Mouse (Mus musculus) fat pad, adult 2 months (tissue): ENCODE measurements around the gene Ubr7.

Experiments
- DNase-seq: peaks from one replicate; pipeline ENCODE4 v3.0.0-alpha.2; 2011; ENCODE audit warnings: low read depth, low spot score; ENCODE audit errors: extremely low read depth

Ubr7 gene

DNA sequence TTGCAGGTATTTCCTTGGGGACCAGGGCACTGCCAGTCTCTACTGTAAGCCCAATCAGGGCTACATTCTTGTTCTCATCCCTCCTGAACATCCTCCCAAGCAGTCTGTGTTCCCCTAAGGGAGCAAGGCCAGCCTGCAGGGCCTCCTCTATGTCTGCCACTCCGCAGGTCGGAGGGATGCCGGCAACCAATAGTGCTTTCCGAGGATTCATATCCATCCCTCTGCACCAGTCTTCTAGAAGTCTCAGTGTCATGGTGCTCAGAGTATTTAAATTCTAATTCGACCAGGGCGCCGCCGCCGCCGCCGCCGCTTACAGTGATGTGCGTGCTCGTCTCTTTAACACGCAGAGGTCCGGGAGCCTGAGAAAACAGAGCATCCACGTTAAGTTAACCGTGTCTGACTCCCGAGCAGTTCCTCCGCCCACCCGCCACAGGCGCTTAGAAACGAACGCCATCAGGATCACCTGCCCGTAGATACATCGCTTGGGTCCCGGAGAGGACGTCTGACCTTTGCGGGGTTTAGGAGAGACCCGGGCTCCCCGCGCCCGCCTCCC, 14.7 kb upstream of the Ubr7 start:
- DNase-seq: no peak

DNA sequence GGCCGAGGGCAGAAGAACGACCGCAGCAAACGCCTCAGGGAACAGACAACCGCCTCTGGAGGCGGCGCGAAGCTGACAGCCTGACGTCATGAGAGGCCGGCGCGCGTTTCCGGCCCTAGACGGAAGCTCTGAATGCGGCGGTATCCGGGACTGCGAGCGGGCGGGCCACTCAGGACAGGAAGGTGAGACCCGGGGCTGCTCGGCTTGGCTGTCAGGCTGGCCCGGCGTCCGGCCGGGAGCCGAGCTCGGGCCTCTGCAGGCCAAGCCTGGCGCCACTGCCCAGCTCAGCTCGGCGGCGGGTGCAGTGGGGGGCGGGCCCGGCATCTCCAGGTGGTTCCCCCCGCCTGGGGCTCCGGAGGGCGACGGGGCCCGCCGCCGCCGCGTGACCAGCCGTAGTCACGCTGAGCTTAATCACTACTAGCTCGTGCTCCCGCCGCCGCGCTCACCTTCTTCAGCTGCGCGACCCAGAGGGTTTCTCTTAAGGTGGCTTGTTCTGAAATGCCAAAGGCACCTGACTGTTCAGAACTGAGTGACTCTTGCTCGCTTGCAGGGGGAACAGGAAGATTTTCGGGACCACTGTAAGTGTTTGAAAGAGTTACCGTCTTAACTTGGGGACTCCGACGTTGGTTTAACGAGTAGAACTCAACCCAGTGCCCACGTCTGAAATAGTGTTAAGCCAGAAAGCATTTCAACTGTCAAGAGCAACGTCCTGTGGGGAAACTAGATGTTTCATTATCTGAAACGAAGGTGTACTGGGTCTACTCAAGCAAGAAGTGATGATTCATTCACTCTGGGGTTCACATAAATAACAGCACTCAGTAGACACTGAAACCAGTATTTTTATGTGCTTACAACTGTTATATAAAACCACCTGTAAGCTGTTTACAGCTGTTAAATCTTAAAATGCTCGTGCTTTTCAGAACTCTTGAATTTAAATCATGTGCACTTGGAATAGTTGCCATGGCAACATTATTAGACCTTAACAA, 13.9 kb upstream of the Ubr7 start, which contains the start of the genes Moap1 and Tmem251:
Gene Moap1, minus strand, starts transcription at position 73 of the 986 bp plus-strand sequence.
Gene Tmem251, plus strand, starts transcription at position 174 of the 986 bp plus-strand sequence.
- DNase-seq: no peak

DNA sequence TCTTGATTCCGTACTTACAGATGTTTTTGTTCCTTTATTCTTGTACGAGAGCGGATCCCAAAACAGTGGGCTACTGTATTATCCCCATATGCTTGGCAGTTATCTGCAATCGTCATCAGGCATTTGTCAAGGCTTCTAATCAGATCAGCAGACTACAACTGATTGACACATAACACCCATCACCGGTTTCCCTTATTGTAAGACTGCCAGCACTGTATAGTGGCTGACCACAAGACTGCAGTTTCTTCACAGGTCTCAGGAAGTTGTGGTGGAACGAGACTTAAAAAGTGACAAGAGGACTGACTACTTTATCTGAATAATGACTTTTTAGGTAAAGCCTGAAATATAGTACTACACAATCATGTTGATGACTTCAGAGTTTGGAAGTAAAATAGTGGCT, 12.9 kb upstream of the Ubr7 start:
- no peak for DNase-seq

DNA sequence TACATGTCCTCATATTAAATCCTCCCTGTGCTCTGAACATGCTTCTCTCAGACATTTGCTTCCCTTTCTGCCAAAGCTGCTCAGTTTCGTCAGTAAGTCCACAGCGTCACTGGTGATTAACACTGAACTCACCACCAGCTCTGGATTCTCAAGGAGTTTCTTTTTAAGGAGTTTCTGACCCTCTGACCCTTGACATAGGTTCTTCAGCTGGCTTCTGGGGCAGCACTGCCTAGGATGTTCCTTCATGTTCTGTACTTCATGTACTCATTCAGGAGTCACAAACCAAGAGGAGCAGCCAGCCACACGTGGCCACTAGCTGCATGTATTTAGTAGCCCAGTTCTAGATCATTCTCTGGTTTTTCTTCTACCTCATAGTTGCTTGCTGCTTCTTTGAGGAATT, 9.5 kb upstream of the Ubr7 start:
- DNase-seq: no peak

DNA sequence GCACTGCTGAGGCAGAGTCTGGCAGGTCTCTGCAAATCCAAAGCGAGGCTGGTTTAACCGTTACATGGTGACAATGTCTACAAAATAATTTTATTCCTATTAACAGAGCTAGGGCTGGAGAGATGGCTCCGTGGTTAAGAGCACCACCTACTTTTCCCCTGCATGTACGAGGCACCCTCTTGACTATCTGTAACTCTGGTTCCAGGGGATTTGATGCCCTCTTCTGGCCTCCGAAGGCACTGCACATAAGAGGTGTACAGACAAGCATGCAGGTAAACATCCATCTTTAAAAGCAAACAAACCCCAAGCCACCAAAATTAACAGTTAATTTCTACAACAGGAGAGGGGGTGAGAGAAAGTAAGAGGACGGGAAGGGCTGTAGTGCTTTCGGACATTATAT, 1.5 kb upstream of the Ubr7 start:
- DNase-seq: no peak

DNA sequence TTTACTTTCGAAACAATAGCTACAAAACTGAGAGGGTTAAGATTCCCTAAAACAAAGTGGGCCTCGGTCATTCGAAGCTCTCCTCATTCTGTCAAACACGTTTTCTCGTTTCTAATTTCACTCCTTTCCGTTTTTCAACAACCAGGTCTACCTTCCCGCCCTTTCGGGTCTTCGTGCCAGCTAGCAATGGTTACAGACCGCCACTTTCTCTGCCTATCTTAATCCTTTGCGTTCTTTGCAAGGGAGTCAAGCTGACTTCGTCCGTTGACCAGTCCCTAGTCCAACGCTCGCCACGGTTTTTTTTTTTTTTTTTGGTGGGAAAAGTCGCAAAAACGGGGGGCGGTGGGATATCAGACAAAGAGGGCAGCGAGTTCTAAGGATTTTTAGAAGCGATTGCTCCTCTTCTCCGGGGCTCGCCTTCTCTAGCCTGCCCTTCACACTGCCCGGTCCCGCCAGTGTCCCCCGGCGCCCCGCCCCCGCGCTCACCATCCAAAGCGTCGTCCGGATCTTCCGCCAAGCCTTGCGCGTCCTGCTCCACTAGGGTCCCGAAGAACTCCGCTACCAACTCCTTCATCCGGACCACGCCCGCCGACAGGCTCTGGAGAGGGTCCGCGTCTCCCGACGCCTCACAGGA, 595 bp upstream of the Ubr7 start:
- no peak for DNase-seq

DNA sequence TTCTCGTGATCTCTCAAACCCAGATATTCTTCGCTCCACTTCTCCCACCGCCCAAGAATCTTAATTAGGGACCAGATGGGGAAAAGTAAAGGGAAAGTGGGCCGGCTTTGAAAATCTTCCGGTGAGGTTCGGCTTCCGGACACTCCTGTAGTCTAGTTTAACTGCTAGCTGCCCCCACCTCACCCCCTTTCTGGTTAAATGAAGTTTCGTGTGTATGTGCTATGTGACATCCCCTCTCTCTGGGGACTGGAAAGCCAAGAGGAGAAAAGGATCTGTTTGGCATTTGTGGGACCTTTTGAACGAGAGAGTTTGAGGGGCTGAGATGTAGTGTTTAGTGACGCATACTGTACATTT, 613 bp downstream of the Ubr7 start, which contains the start of gene Gm20604:
Gene Gm20604, minus strand, starts transcription at position 270 of the 354 bp plus-strand sequence.
- no peak for DNase-seq

DNA sequence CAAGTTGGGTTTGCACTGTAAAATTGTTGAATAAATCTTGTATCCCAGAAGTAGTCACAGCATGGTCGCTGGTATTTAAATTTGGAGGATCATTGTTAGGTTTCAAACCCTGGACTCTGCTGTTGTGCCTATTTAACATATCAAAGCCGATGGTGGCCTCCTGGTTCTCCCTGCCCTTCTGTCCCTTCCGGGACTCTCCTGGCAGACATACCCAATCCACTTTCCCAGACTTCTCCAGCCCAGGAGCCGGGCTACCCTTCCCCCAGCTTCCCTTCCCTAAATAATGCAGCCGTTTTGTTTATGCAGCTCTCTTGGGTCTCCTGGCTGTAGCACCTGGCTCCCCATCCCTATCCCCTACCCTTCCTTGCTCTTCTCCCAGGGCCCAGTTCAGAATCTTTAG, 1.2 kb downstream of the Ubr7 start:
- no peak for DNase-seq

DNA sequence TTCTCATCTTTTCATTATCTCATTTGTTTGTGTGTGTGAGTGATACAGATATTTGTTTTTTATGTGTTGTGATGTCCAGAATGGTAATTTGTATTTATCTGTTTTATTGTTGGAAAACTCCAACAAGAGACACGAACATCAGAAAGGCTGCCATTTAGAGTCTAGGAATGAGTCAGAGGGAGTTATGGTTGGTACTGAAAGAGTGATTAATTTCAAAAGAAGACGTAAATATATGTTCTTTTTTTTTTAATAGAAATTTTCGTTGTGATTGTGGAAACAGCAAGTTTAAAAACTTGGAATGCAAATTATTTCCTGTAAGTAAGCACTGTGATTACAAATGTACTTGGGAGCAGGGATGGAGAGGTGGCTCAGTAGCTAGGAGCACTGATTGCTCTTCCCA, 3.9 kb downstream of the Ubr7 start:
- no peak for DNase-seq

DNA sequence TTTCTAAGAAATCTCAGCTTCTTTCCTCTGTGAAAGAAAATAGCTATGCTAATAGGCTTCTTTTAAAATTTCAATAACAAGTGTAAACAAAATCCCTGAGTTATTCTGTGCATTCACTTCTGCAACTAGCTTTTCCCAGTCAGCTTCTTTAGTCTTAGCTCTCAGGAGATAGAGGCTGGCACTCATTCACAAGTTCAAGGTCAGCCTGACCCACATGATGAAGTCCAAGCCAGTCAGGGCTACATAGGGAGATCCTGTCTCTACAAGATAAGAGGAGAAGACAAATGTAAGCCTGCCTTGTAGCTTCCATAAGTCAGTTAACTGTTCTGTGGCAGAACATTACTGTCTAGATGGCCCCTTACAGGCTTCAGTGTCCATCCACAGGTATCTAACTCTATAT, 5.9 kb downstream of the Ubr7 start:
- no peak for DNase-seq

DNA sequence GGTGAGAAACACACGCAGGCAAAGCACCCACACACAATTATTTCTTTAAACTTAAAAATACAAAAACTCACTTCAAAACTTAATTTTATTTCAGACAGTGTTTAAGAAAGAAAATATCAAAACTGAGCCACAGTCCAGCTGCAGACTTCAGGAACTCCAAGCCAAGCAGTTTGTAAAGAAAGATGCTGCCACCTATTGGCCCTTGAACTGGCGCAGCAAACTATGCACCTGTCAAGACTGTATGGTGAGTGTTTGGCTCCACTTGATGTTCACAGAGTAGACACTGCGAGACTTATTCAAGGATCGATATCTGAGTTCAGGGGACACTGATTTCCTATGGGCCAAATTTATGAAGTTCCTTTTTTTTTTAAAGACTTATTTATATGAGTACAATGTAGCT, 11.2 kb downstream of the Ubr7 start:
- no peak for DNase-seq

DNA sequence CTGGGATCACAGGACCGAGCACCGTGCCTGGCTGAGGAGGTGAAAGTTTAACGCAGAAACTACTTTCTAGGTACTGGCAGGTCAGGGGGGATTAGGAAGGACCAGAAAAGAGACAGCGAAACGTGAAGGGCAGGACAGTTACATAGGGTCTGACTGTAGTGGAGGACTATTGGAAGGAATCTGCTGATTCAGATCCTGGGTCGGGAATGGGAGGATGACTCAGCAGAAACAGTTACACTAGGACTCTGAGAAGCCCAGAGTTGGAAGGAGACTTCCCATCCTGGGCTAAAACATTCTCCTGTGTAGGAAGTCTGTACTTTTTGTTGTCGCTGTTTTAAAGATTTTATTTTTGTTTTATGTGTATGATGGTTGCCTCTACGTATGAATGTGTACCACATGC, 13.8 kb downstream of the Ubr7 start:
- no peak for DNase-seq

DNA sequence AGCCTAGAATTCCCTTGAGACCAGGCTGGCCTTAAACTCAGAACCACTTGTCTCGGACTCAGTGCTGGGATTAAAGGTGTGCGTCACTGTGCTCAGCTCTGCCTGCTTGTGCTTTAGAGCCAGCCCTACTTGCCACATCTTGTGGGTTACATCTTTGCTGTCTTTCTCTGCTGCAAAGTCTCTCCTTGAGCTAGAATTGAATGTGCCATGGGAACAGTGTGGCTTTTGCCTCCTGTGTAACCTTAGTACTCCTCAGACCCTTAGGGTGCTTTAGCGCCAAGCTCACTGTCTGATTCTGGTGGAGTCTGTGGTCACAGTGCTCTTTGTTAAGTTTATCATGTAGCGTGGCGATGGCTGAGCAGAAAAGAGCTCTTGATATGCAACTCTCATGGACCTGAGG, 14.9 kb downstream of the Ubr7 start:
- no peak for DNase-seq

DNA sequence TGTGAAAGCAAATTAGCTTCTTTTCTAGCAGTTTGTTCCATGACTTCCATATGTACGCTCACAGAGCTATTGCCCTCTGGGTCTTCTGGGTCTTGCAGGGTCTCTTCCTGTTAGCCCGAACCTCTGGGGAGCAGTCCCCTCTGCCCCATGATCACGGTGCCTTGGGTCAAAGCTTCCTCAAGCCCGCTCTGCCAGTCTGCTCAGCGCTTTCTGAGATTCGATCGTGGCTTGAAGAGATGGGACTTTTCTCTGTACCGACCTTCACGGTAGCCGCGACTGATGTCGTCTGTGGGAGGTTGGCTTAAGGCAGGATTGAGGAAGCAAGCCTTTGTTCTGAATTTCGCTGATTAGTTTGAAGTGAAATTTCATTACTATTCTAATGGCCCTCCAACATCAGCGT, 18.3 kb downstream of the Ubr7 start:
- DNase-seq: no peak

DNA sequence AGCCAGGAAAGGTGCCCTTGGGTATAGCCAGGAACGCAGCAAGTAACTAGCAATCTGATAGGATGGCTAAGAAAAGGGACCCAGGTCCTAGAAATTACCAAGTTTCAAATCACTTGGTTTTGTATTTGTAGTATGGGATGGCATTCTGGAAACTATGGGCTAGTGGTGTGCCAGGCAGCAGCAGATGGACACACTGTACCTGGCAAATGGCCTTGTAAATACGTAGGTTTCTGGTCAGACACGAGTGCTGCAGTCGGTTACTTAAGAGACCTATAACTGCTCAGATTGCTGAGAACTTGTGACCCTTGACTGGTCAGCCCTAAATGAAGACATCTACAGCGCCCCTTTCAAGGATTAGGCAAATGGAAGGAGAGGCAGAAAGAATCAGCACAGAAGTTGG, 20.4 kb downstream of the Ubr7 start:
- no peak for DNase-seq

DNA sequence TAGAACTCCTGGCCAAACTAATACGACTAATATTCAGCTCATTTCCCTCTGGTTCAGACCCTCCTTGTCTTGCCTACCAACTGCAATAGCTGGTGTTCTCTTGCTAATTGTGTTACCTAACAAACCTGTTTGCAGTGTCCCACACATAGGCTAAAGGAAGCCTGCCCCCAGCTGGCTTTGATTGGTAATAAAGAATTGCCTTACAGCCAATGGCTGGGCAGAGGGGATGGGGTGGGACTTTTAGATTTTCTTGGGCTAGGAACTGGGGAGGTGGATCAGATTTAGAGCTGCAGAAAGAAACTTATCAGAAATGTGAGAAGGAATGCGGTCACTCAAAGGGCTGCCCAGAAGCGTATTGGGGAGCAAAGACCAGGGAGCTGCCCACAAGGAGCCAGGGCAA, 21.7 kb downstream of the Ubr7 start:
- no peak for DNase-seq

DNA sequence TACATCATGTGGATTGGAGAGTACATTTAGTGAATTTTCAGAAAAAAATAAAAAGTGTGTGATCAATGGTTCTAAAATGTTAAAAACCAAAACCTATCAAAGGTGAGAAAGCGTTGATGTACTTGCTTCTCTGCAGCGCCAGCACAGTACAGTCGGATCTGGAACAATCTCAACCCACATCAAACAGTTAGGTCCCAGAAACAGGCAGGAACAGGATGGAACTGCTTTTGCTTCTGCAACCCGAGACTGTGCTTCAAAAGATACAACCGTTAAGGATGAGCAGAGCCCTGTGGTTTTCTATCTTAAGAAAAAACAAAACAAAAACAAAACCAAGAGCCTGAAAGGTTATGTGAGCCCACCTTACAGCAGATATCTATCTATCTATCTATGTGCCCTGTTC, 25.1 kb downstream of the Ubr7 start:
- DNase-seq: no peak

DNA sequence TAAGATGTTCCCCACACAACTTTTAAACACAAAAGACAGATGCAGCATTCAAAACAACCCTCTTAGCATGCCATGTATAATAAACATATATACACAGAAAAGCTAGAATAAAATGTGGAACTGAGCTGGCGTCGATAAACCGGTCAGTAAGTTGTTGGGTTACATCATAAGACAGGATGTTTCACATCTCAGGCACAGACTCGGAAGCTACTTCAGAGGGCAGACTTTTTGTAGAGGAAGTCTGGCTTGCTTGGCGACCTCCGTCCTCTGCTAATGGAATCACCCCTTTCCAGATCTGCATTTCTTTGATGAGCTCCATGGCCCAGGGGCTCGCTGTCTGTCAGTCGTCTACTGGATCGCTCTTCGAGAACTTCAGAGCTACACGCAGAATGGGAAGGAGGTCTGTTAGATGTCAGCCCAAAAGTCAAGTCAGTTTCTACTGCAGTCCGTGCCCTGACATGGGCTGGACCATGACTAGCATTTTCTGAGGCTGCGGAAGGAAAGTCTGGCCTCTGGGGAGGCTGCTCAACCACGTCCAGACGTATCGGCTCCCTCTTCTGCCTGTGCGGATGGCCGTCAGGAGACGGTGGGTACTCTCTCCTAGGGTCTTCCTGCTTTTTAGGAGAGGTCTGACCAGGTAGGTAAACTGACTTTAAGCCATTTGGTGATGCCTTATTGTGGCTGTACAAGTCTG, 27.3 kb downstream of the Ubr7 start:
- no peak for DNase-seq

DNA sequence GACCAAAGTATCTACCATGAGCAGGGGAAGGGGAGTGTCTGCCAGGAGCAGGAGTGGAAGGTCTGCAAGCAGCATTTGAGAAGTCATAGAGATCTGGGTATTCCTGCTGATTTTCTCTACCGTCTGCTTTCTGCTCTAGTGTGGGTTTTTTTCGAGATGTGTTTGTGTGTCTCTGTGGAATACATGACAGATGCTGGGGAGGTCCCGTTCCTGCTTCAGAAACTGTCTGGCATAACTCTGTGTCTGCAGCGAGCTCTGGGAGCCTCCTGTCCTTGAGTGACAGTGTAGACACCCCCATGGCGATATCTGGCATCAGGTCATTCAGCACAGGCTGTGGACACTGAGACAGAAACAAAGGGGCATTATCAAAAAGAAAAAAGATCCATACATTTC, 27.8 kb downstream of the Ubr7 start:
- no peak for DNase-seq

DNA sequence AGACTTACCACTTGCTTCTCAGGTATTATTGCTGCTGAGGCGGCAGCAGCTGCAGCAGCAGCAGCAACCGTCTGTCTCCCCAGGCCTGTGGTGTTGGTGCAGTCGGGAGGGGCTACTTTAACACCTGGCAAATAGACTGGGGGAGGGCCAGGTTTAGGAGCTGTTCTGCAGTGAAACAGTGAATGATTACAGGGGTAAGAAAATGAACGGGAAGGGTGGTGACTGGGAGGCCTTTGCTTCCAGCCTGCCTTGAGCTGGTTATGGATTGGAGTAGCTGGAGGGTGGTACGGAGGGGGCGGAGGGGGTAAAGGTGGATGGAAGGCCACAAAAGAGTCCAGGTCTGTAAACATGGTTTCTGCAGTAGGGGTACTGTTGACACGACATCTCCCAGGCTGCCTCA, 30.2 kb downstream of the Ubr7 start:
- no peak for DNase-seq

DNA sequence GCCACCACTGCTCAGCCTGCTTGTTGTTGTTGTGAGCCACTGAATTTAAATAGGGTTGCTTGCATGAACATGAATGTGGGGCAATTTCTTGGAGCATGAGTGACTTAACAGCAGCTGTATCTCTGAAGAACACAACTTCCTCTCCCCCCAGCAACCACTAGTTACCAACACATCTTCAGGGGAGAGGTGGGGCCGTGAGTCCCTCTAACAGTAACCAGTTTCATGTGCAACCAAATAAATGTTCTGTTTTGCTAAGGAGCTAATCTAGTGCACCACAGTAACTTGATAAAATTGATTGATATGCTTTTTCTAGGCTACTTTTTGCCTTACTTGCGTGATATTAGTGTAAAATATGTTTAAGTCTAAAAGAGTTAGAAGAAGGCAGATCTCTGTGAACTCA, 41.8 kb downstream of the Ubr7 start:
- no peak for DNase-seq
